ENCODE assay signal across 20 mouse cellular contexts in the genomic region with DNA sequence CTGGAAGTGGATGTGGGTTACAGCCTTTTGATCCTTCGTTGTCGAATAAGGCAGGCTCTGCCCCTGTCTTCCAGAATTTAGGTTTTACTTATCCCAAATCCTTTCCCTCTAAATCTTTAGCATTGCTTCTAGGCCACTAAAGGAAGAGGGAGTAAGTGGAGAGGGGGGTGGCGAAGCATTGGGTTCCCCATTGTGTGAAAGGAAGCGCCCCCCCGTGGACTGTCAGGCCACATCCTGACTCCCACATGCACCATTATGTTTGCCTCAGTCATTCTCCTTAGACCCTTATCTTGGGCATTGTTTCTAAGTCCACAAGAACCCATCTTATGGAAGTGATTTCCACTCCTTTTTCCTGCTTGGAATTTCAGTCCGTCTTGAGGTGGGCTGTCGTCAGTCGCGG. TPM values are rescaled to one million over a fixed set of nuclear protein-coding genes. Genes with fewer than 3 reads are reported as not detected.
DNase-seq lines count a peak whose midpoint lies in the region; ATAC-seq lines count a peak whose summit lies in the region.
"Had no signal": no experiment of that assay in that cellular context is flagged by ENCODE, and none has a peak within 500 bp of the region (broad histone marks: within the 10 kb centered on the region; RNA-seq: fewer than 3 reads in every experiment).

No protein-coding gene starts in this region.

- H3K9ac ChIP-seq in liver, embryonic 12.5 days, result no peak overlapping the region
- H3K9ac ChIP-seq: kidney, embryonic 15.5 days; midbrain, embryonic 13.5 days had no signal

- peak; percentile 56 for DNase-seq in CD4-positive, CD25-positive, alpha-beta regulatory T cell, adult 2 months (ENCODE audit: low read depth, low spot score)
- peak; percentile 19 for DNase-seq in liver
- no peak for DNase-seq in limb, embryonic 10.5 days (ENCODE audit: low spot score)
- peak; percentile 33 for DNase-seq in testis, postnatal 10 days (ENCODE audit: low spot score)
- DNase-seq in kidney, adult 9 months, result no peak
- DNase-seq in gastrocnemius, adult 18-20 months (ENCODE audit: low spot score), result no peak
- DNase-seq: cerebellum, postnatal 10 days; gastrocnemius, postnatal 14 days; heart, postnatal 14 days; lung, postnatal 36 days; right cerebral cortex, postnatal 14 days had no signal

- H3K4me3 ChIP-seq in liver, embryonic 12.5 days, result no peak overlapping the region
- H3K4me3 ChIP-seq in limb, embryonic 10.5 days, result no peak overlapping the region
- H3K4me3 ChIP-seq: kidney, embryonic 15.5 days; layer of hippocampus, adult 2 months; left cerebral cortex, adult 2 months; midbrain, embryonic 13.5 days had no signal

- H3K27me3 ChIP-seq in liver, embryonic 12.5 days (replicated peaks), result peaks cover 5% of the 10 kb centered on the region; the same call in 1 of the 2 replicates
- no peaks in the 10 kb centered on the region for H3K27me3 ChIP-seq in limb, embryonic 10.5 days (ENCODE audit: low read depth, poor library complexity, severe bottlenecking)
- H3K27me3 ChIP-seq: kidney, embryonic 15.5 days; midbrain, embryonic 13.5 days had no signal

- 39% methylated on average over 9 of the region's 9 CpGs for WGBS in liver, embryonic 12.5 days (ENCODE audit: insufficient replicate concordance)
- 65% methylated on average over 9 of the region's 9 CpGs for WGBS in limb, embryonic 10.5 days

- no peak overlapping the region for H3K4me2 ChIP-seq in liver, embryonic 12.5 days
- H3K4me2 ChIP-seq: kidney, embryonic 15.5 days; midbrain, embryonic 13.5 days had no signal

- H3K9me3 ChIP-seq in liver, embryonic 12.5 days (replicated peaks), result no peaks in the 10 kb centered on the region
- H3K9me3 ChIP-seq in limb, embryonic 10.5 days (replicated peaks), result no peaks in the 10 kb centered on the region
- H3K9me3 ChIP-seq: kidney, embryonic 15.5 days; midbrain, embryonic 13.5 days had no signal

- H3K27ac ChIP-seq in liver, embryonic 12.5 days, result no peak overlapping the region
- H3K27ac ChIP-seq in limb, embryonic 10.5 days, result 0 out of 2 replicates have a peak overlapping the region, but pooled peaks have one; percentile 7
- H3K27ac ChIP-seq: kidney, embryonic 15.5 days; layer of hippocampus, adult 2 months; left cerebral cortex, adult 2 months; midbrain, embryonic 13.5 days had no signal

- H3K36me3 ChIP-seq in liver, embryonic 12.5 days, result no peaks in the 10 kb centered on the region
- no peaks in the 10 kb centered on the region for H3K36me3 ChIP-seq in limb, embryonic 10.5 days
- H3K36me3 ChIP-seq: kidney, embryonic 15.5 days; midbrain, embryonic 13.5 days had no signal

- ATAC-seq in CD4-positive, CD25-positive, alpha-beta regulatory T cell, adult 4 months, result no peak
- no peak for ATAC-seq in liver, embryonic 12.5 days
- ATAC-seq: hindbrain, embryonic 16.5 days; midbrain, embryonic 13.5 days had no signal

- peaks cover 19% of the 10 kb centered on the region for H3K4me1 ChIP-seq in liver, embryonic 12.5 days
- H3K4me1 ChIP-seq in limb, embryonic 10.5 days, result peaks cover 46% of the 10 kb centered on the region

RNA-seq across cellular contexts. Expression of a gene that starts 12.6 kb away (rescaled TPM):
- 100 to 1,000 TPM; 111 to 138 TPM for polyA plus RNA-seq in CD4-positive, CD25-positive, alpha-beta regulatory T cell, adult 4 months (2017; shearing (Covaris generic))
- polyA plus RNA-seq in liver, embryonic 12.5 days (2016; fragmentation: Nextera tagmentation; extraction: Ambion mirVana), result not detected in 2 replicates
- 0.20 TPM in 1 of 2 replicates, not detected in the other for polyA plus RNA-seq in limb, embryonic 10.5 days (2016; fragmentation: Nextera tagmentation; extraction: Ambion mirVana)
- not detected for total RNA-seq in gastrocnemius, adult 18-20 months (2021)
- total RNA-seq: ES-E14; gastrocnemius, postnatal 14 days; heart, postnatal 14 days; left cerebral cortex, adult 2 months had no signal
- polyA plus RNA-seq: kidney, embryonic 15.5 days; liver, embryonic 16.5 days had no signal

RNA-seq across cellular contexts. Expression of a gene that starts 13.3 kb away (rescaled TPM):
- polyA plus RNA-seq in CD4-positive, CD25-positive, alpha-beta regulatory T cell, adult 4 months (2017; shearing (Covaris generic)), result 100 to 1,000 TPM; 255 to 333 TPM
- polyA plus RNA-seq in liver, embryonic 12.5 days (2016; fragmentation: Nextera tagmentation; extraction: Ambion mirVana), result 115 and 116 TPM in 2 replicates
- 85.7 and 97.8 TPM in 2 replicates for polyA plus RNA-seq in limb, embryonic 10.5 days (2016; fragmentation: Nextera tagmentation; extraction: Ambion mirVana)
- 10 to 100 TPM; 21.5 to 23.1 TPM for total RNA-seq in gastrocnemius, adult 18-20 months (2021)

RNA-seq across cellular contexts. Expression of a gene that starts 45.1 kb away (rescaled TPM):
- polyA plus RNA-seq in CD4-positive, CD25-positive, alpha-beta regulatory T cell, adult 4 months (2017; shearing (Covaris generic)), result 1 to 10 TPM; 5.6 to 7.1 TPM
- 4.4 and 4.5 TPM in 2 replicates for polyA plus RNA-seq in liver, embryonic 12.5 days (2016; fragmentation: Nextera tagmentation; extraction: Ambion mirVana)
- polyA plus RNA-seq in limb, embryonic 10.5 days (2016; fragmentation: Nextera tagmentation; extraction: Ambion mirVana), result 33.6 and 37.4 TPM in 2 replicates
- 10 to 100 TPM; 27.3 to 34.0 TPM for total RNA-seq in gastrocnemius, adult 18-20 months (2021)

Comparison
In these comparisons a context has a peak if more than half of its experiments do, and no peak if none do; other contexts are left out.
1. DNase-seq: peak in CD4-positive, CD25-positive, alpha-beta regulatory T cell, adult 2 months (single experiment), liver (single experiment) and testis, postnatal 10 days (single experiment); none in limb, embryonic 10.5 days (single experiment), kidney, adult 9 months (single experiment) and gastrocnemius, adult 18-20 months (single experiment).
2. RNA of a gene that starts 12.6 kb away (polyA plus RNA-seq): 111 to 138 TPM in CD4-positive, CD25-positive, alpha-beta regulatory T cell, adult 4 months; 0.20 TPM in limb, embryonic 10.5 days and not detected in liver, embryonic 12.5 days; every median in the first group is over 10 times any median in the second.